Mouse (Mus musculus): ENCODE measurements around the gene Hoxb2.

DNA sequence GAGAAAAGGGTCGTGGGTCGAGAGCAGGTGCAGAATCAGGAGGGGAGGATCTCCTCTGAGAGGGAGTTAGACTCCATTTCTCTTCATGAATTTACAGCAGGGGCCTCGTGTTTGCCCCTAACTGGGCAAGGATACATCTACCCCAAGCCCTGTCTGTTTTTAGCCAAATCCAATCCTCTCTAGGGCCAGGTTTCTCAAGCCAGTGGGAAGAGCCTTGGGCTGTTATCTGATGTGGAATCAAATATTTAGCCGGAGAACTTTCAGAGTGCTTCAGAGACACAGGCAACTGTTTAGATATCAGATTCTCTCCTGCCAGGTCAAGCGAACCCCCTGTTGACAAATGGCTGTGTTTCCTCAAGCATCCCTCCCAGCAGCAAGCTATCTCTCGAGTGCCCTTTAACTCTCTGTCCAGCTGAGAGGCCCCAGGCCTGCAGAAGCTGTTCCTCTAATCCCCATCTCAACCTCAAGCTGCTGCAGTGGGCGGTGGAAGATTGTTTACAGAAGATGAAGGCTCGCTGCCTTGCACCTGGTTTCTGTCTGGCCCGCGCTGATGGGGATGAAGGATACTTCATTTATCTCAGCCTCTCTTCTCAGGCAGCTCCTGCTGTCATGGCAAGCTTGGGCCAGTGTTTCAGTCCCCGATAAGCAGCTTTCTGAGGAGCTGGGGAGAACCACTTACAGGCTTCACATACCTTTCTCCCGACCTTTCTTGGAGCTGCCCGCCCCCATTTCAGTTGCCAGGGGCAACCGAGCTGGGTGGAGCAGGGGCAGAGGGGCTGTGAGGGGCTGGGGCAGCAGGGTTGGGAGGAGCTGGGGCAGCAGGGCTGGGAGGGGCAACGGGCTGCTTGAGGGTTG lies 46.7 kb downstream of the Hoxb2 start:
- TF ChIP-seq POLR2A (IDR thresholded peaks at IDR 0.05; ENCODE audit: low read depth, low read length), result no peak
- no peak for TF ChIP-seq CTCF (conservative IDR thresholded peaks at IDR 0.05; ENCODE audit: insufficient read depth, insufficient read length, low read depth, low read length)

All from kidney, adult 2 months (tissue).